Mouse (Mus musculus): ENCODE measurements at regions not wholly inside any gene's neighbourhood (a gene's known extent, or its start where the extent isn't known, plus 50 kb on each side); places are given as distances from the start of the nearest gene placed in this dataset.

- DNase-seq (ENCODE audit: low read depth, low spot score): no peak
These were observed 68.8 kb upstream of the Cd44 start for GRCm38 (mm10) chr2:102970221-102970620.

- DNase-seq (ENCODE audit: low read depth, low spot score): no peak
These were observed 66.7 kb upstream of the Cd44 start for GRCm38 (mm10) chr2:102967950-102968722.

DNA sequence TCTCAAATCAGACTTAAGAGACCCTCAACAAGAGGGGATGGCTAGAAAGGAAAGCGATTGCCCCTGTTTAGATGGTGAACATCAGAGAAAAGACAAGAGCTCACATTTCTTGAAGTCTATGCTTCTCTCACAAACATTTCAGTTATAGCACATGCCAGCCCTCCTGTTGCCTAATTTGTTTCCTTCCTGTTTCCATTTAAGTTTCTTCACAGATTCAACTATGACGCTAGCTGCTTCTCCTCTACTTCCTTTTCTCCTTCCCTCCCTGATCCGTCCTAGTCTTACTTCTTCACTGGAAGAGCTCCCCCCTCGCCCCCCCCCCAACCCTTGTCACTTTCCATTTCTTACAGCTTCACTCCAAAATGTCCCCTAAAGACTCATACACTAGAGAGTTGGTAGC, 66.0 kb upstream of the Cd44 start:
- no peak for DNase-seq (ENCODE audit: low read depth, low spot score)

- no peak for DNase-seq (ENCODE audit: low read depth, low spot score)
These were observed 57.7 kb upstream of the Cd44 start for GRCm38 (mm10) chr2:102959067-102959645.

- no peak for DNase-seq (ENCODE audit: low read depth, low spot score)
These were observed 57.1 kb upstream of the Cd44 start for GRCm38 (mm10) chr2:102958529-102958928.

- no peak for DNase-seq (ENCODE audit: low read depth, low spot score)
These were observed 56.3 kb upstream of the Cd44 start for GRCm38 (mm10) chr2:102957811-102958210.

GRCm38 (mm10) chr2:102956858-102957242, 55.4 kb upstream of the Cd44 start:
- DNase-seq (ENCODE audit: low read depth, low spot score): peak; percentile 29

DNA sequence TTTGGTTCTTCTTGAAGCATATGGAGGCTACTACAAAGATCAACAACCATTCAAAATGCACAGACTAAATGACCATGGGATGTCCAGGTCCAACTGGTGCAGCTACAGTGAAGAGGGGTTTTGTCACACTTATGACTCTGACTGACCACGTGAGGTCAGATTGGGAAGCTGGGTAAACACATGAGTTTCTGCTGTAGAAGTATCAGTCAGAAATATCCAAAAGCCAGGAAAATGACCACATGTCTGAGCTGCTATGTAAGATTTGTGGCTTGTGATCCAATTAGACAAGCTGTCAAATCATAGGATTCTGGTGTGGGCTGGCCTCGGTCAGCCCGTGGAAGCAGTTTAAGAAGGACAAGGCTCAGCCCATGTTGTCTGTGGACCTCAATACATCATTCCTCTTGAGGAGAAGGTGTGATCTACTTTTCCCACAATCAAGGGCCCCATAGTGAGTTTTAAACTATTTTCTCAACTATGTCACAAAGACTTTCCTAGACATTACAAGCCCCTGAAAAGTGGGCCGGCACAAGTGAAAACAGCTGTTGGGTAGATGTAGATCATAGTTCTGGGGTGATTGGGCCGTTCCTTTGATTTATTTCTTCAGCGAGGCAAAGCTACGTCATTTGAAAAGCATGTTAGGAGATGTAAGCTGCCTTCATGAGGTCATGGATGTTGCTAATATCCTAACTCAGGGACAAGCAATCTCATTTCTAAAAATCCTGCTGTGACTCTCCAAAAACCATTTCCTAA, 54.8 kb upstream of the Cd44 start:
- peak; percentile 35 for DNase-seq (ENCODE audit: low read depth, low spot score)

GRCm38 (mm10) chr2:102955232-102955631, 53.8 kb upstream of the Cd44 start:
- no peak for DNase-seq (ENCODE audit: low read depth, low spot score)

Data from skeletal muscle tissue, adult 2 months (tissue).